Mouse (Mus musculus) ovary, postnatal 10 days (tissue): ENCODE data around the gene 2900011O08Rik.

Experiments
- DNase-seq: peaks from one replicate; pipeline ENCODE4 v3.0.0; 2022; ENCODE audit warnings: low spot score

Gene 2900011O08Rik

GRCm38 (mm10) chr16:14004726-14005125, 18.3 kb downstream of the 2900011O08Rik start:
- DNase-seq, result no peak

GRCm38 (mm10) chr16:14005266-14005665, 18.9 kb downstream of the 2900011O08Rik start:
- no peak for DNase-seq

- DNase-seq, result no peak
Observed at GRCm38 (mm10) chr16:14008081-14008480, 21.7 kb downstream of the 2900011O08Rik start.

DNA sequence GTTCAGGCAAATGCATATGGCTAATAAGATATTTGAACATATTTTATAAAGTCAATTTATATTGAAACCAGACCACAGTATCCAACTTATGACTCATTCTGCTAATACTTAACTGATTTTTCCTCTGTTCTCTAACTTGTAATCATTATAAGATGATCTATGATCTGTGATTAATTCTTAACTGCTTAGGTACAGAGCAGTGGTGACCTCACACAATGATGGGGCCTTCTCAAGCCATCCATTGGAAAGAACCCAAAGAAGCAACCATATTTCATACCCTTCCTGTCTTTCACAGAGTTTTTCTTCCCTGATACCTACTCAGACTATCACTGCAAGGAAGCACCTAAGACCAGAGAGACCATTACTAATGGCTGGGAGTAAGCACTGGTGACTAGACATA, 22.3 kb downstream of the 2900011O08Rik start:
- DNase-seq, result no peak

DNA sequence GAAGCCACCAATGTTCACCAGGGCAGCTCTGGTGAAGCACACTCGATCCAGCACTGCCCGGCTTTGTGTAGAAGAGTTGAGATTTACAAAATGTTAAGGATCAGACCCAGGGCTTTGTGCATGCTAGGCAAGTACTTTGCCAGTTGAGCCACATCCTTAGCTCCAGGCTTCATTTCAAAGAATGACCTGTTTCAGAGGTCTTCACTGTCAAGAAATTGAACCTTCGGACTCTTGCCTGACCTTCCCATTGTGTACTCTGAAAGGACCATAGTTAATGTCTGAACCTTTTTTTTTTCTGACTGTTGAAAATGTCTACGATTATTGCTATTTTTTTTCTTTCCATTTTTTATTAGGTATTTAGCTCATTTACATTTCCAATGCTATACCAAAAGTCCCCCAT, 23.6 kb downstream of the 2900011O08Rik start:
- DNase-seq, result no peak

- DNase-seq, result no peak
Observed at GRCm38 (mm10) chr16:14017306-14017705, 30.9 kb downstream of the 2900011O08Rik start.

DNA sequence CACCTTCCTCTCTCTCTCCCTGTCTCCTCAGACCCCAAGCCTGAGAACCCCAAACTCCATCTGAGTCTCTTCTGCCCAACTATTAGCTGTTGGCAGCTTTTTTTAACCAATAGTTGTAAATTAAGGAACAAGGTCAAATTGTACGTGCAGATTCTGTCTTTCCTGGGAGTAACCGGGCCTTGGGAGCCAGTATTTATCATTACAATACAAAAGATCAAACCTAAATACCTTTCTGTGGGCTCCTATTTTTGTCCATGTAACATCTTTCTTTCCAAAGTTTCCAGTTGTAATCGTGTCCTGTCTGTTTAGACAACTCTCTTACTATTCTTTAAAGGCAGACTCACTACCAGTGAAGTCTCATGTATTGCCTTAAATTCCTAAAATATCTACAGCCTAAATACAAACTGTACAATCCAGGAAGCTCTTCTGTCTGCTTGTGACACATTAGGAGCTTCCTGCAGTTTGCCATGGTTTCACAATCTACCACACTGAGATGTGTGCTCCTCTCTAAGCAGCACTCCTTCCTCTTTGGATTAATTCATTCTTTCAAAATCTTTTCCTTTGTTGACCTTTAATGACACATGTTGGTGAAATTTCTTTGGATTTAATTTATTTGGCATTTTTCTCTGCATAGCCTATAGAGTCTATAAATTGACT, 34.9 kb downstream of the 2900011O08Rik start:
- DNase-seq, result no peak

DNA sequence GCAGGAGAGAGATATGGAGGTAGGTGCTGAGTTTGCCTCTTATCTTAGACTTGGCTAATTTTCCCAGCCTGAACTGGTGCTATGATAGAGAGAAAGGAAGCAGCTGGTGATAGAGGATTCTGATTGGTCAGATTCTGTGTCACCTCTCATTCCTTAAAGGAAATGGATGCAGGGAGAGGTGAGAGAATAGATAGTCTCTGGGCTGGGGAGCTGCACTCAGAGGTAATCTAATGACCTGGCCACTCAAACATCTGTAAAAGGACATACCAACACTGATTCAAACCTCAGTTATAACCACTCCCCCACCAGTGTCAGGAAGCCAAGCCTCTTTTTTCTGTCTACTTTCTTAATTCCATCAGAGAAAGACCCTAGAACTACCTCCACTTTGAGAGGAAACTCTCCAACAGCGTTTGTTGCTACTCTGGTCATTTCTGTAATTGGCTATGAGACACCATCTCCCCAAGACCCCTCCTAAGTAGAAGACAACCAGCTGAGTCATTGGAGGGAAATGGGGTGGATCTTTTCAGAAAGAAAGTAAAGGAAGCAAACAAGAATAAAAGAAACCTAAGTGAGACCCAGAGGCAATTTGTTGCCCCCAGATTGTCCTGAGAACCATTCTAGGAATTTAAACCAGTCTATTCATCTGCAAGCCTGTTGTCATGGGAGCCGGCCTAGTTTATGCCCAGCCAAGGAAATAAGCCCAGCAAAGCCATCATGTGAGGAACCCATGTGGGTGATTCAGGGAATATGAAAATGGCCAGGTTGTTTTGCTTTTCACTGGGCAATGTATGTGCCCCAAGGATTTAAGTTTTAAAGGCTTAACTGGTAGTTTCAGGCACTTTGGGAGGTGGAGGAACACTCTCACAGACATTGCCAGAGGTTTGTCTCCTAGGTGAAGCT, 38.9 kb downstream of the 2900011O08Rik start:
- DNase-seq, result no peak

DNA sequence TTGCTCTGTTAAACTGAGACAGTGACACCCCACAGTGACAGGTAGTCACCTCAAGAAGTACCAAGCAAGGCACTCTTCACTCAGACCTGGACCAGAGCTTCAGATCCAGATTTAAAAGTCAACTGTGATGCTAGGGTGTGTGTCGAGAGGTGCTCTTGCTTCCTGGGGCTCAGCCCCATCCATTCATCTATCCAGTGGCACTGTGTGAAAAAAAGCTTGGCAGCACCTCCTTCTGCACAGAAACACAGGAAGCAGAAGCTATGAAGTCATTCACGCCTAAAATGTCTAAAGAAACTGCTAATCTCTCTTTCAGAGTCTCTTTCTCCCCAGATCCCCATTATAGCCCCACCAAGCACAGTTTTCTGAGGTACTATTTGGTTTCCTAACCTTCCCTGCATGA, 42.7 kb downstream of the 2900011O08Rik start:
- no peak for DNase-seq

DNA sequence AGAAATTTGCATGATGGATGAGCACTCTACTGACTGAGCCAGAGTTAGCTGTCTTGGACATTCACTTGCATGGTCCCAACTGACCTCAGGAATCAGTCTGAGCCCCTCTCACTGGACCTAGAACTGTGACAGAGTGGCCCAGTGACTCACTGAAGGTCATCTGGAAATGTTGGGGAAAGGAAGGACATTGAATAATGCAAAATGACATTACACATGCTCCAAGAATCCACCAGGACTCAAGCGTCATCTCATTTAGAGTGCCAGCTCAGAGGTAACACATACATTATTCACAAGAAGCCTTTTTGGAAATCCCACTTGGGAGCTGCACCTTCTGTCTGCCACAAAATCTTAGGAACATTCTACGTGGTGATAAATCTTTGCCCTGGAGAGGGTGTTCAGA, 43.4 kb downstream of the 2900011O08Rik start:
- no peak for DNase-seq

- no peak for DNase-seq
Observed at GRCm38 (mm10) chr16:14030650-14031049, 44.2 kb downstream of the 2900011O08Rik start.

- no peak for DNase-seq
Observed at GRCm38 (mm10) chr16:14033076-14033475, 46.7 kb downstream of the 2900011O08Rik start.

DNA sequence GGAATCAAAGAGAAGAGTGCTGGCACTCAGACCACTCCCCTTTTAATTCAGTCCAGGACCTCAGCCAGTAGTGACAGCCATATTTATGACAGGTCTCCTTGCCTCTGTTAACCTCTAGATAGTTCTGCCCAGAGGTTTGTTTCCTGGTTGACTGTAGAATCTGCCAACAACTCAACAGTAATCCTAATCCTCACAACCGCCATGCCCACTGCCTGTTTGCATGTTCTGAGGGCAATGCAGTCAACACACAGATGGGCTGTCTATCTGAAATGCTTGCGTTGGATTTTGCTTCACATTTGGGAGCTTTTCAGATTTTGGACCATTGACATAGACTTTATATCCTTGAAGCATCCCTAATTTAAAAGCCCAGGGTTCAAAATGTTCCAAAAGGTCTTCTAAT, 56.0 kb downstream of the 2900011O08Rik start:
- DNase-seq, result no peak

DNA sequence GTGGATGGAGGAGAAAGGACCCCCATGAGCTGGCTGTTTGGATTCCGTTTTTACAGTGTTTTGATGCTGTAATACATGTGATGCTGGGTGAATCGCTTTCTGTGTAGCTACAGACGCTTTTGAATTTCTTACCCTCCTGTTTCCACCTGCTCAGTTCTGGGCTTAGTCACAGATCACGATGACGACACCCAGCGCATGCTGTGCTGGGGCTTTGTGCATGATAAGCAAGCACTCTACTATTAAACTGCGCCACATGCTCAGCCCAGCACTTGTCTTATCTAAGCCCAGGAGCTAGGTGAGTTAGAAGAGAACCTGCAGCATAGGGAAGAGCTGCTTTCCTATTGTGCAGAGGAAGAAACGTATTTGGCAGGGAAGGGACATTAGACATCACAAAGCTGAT, 58.3 kb downstream of the 2900011O08Rik start:
- DNase-seq, result no peak

GRCm38 (mm10) chr16:14046224-14046756, 59.9 kb downstream of the 2900011O08Rik start:
- DNase-seq, result no peak

GRCm38 (mm10) chr16:14052221-14052620, 65.8 kb downstream of the 2900011O08Rik start:
- no peak for DNase-seq

GRCm38 (mm10) chr16:14053116-14053515, 66.7 kb downstream of the 2900011O08Rik start:
- no peak for DNase-seq

DNA sequence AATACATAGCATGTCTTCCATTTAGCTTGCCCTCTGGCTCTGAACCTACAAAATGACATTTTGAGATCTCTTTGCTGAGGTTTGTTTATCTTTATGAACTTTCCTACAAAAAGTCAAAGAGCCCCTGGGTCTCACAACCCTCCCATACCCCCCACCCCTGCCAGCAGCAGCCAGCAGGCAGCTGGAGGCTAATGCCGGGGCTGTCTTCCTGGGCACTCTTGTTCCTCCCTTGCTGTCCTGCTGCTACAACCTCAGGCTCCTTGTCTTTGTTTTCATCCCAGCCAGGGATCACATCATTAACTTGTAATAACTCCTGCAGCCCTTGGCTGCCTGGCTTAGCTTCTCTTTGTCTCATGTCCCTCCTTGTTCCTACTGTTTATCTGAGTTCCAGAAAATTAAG, 68.9 kb downstream of the 2900011O08Rik start:
- DNase-seq, result no peak

DNA sequence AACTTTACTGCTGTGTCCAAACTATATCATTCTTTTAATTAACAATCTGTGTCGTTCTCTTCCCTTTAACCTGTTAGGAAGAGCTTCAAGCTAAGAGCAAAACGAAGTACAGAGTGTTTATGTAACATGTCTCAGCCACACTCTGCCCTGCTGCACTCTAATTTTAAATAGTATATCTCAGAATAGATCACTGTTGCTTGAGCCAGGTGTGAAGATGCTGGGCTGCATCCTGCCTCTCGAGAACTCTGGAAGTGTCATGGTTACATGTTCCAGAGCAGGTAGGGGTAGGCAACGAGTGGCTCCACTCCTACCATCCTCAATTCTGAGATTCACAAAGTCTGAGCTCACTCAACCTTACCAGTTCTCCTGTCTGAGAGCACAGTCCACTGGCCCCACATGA, 70.3 kb downstream of the 2900011O08Rik start:
- no peak for DNase-seq

DNA sequence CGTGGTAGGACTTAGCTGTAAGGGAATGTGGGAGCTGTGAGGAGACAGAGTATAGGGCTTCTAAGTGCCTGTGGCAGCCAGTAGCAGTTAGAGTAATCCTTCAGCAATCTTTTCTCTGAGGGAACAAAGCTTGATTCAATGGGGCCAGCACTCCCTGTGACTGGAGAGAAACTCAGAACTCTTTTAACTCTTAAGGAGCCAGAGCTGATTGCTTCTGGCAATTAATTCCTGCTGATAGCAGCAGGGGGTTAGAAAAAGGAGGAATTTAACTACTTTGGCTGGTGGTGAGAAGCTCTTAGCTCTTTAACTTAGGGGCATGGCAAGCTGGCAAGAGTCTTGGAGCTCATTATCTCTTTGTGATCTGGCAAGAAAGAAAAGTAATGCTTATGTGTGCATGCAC, 72.1 kb downstream of the 2900011O08Rik start:
- no peak for DNase-seq

DNA sequence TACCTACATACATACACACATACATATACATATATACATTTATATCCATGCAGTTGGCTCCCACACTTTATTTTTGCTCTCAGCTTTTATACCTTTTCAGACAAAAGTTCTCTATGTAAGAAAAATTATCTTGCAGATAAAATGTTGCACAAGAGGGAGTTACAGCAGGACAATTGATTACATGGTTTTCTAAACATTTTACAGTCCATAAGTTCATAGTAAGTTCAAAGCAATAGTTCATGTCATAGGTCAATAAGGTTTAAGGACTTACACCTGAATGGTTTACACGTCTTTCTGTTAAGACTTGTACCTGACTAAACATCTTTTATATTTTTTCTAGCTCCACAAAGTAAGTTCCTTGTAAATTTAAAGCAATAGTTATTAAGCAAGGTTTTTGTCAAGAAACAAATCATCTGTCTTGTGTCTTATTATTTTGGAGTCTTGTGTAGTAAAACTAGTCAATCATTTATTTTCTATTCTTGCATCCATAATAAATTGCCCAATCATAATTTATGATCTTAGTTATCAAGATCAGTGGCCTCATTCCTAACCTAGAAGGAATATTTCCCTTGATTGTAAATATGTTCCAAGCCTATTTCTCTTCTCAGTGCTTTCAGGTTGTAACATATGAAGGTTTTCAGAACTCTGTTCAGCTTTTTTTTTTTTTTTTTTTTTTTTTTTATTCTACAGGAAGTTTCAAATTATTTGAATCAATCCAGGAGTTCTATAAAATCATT, 72.9 kb downstream of the 2900011O08Rik start:
- DNase-seq, result no peak

GRCm38 (mm10) chr16:14059869-14060268, 73.5 kb downstream of the 2900011O08Rik start:
- DNase-seq, result no peak
